Mouse (Mus musculus): Measurements from ENCODE around the gene Ramp1.

DNA sequence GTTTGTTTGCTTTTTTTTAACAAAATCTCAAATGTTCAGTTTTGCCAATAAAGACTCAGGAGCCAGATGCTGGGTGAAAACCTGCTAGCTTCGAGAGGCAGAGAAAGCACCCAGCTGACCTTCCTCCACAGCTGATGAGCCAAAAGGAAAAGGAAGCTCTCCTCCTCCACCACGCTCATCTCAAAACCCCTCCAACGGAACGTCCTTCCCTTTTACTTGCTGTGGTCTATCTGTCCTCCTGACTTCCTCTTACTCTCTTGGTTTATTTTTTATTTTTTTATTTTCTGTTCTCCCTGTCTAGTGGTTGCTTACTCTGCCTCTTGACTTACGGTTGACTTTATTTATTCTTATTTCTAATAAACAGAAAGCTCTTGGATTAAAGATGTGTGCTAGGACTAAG, 55.8 kb downstream of the Ramp1 start:
- no peak for TF ChIP-seq POLR2A (IDR thresholded peaks at IDR 0.05; ENCODE audit: low read depth, low read length)
- no peak for TF ChIP-seq CTCF (IDR thresholded peaks at IDR 0.05; ENCODE audit: extremely low read depth, insufficient read depth, insufficient read length, insufficient replicate concordance)
